Mouse (Mus musculus) myocyte (in vitro differentiated cells): Measurements from ENCODE around the gene Kcnab1. TPM values are rescaled to one million over a fixed set of nuclear protein-coding genes. Genes with fewer than 3 reads are reported as not detected.

ENCODE experiments used
- H3K27me3 ChIP-seq: one replicate; pipeline ENCODE4 v1.6.1; 2011; ENCODE audit not compliant: control insufficient read depth, insufficient read depth, insufficient read length
- H3K36me3 ChIP-seq: one replicate; pipeline ENCODE4 v1.6.1; 2011; ENCODE audit not compliant: control insufficient read depth, insufficient read depth
- H3K4me2 ChIP-seq: one replicate; pipeline ENCODE4 v1.6.1; 2011; ENCODE audit warnings: low read depth, control low read depth
- H3K4me3 ChIP-seq: one replicate; pipeline ENCODE4 v1.5.1; 2011; ENCODE audit warnings: mild to moderate bottlenecking, control low read depth, moderate library complexity
- H3K79me2 ChIP-seq: one replicate; pipeline ENCODE4 v1.6.1; 2011; ENCODE audit not compliant: control insufficient read depth, insufficient read depth
- H3ac ChIP-seq: one replicate; pipeline ENCODE4 v1.6.1; 2011; ENCODE audit not compliant: control insufficient read depth, insufficient read length
- MYOD1 ChIP-seq, 3 experiments: IDR thresholded peaks; one replicate each; pipeline ENCODE4 v1.6.1; 2011; ENCODE audit warnings: control low read depth in 2 of 3, low read depth in 2 of 3, mild to moderate bottlenecking in 2 of 3, moderate library complexity in 1 of 3; ENCODE audit not compliant: insufficient read length in 2 of 3, control insufficient read depth in 1 of 3
- POLR2A ChIP-seq: IDR thresholded peaks from one replicate; pipeline ENCODE4 v1.6.1; 2011; ENCODE audit warnings: low read depth, mild to moderate bottlenecking, control low read depth, moderate library complexity; ENCODE audit not compliant: insufficient read length
- REST ChIP-seq: IDR thresholded peaks from one replicate; pipeline ENCODE4 v1.6.1; 2011; ENCODE audit warnings: mild to moderate bottlenecking, control low read depth, moderate library complexity; ENCODE audit not compliant: insufficient read depth, insufficient read length
- SRF ChIP-seq: IDR thresholded peaks from one replicate; pipeline ENCODE4 v1.6.1; 2011; ENCODE audit warnings: low read depth; ENCODE audit not compliant: control insufficient read depth, insufficient read length
- USF1 ChIP-seq: IDR thresholded peaks from one replicate; pipeline ENCODE4 v1.6.1; 2011; ENCODE audit warnings: low read depth, mild to moderate bottlenecking, control low read depth, moderate library complexity
- polyA plus RNA-seq: library from polyadenylated mRNA; unstranded; fragments of >200 nt; fragmentation: generic; extraction: Trizol; gene quantifications from one replicate; pipeline ENCODE4 v1.2.1, GENCODE M21; 2012; ENCODE audit warnings: missing spikeins

The Kcnab1 gene
- polyA plus RNA-seq, 1 experiment: 0.08 TPM

DNA sequence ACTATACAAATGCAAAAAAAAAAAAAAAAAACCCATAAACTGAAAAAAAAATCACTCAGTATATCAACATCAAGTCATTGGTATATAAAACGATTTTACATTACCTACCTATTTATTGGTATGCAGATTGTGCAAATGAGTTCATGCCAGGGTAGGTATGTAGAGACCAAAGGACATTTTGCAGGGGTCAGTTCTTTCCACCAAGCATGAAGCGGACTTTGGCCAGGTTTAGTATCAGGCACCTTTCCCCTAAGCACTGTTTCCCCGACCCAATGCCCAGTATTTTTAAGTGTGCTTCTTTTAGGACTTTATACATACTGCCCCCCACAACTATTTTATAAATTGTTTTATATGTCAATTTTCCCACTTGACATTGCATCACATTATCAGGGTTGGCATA is 310.5 kb downstream of the Kcnab1 start:
- H3ac ChIP-seq: no peak overlapping the region
- H3K36me3 ChIP-seq: no peaks in the 10 kb centered on the region
- no peaks in the 10 kb centered on the region for H3K27me3 ChIP-seq
- no peaks in the 10 kb centered on the region for H3K79me2 ChIP-seq
- H3K4me3 ChIP-seq: no peak overlapping the region
- H3K4me2 ChIP-seq: no peak overlapping the region
- TF ChIP-seq MYOD1 (IDR thresholded peaks at IDR 0.05; ENCODE audit: control insufficient read depth in 1 of 3, insufficient read length in 2 of 3, low read depth in 2 of 3) (no peak), SRF (no peak), POLR2A (no peak), USF1 (no peak), REST (no peak)
